Mouse (Mus musculus) C3H10T1/2 (cell line): ENCODE results near the gene Inhba. TPM values are rescaled to one million over a fixed set of nuclear protein-coding genes. Genes with fewer than 3 reads are reported as not detected.

Experiments
- polyA plus RNA-seq, 2 experiments: library from polyadenylated mRNA; unstranded; fragments of >200 nt; fragmentation: generic; extraction: Trizol; gene quantifications; one replicate each; pipeline ENCODE4 v1.2.1; 2012; ENCODE audit warnings: missing spikeins in 2 of 2

Inhba gene
- 1 to 10 TPM; 1.7 to 1.8 TPM for polyA plus RNA-seq

DNA sequence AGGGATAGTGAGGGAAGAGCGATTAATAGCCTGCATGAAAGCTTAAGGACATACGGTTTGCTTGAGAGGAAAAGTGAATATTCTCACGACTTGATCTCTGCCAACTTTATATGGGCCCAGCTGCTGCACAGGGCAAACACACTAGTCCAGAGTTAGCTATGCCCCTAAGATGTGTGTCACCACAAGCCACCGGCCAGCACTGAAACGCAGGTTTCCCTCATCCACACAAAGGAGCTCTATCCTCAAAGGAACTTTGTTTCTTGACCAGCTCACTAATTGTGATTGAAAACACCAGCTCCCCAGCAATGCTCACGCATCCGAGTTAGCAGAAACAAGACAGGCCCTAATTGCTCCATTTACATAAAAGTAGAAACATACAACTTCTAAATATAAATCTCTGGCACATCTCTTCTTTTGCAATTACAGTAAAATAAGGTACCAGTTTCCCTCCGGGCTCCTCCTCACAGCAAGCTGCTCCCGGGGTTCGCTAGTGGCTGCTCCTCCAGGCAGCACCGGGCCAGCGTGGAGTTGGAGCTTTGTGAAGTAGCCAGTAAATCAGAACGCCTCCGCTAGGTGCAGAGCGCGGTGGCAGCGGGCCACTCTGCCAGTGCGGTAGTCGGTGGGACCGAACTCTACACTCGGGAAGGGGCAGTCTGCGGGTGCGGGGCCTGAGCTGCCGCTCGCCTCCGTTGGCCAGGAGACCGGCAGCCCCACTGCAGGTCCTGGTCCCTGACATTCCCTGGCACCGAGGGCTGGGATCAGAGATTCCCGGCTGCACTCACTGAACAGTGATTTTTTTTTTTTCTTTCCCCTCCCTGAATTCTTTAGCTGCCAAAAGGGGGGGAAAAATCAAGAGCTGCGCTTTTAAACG, at the start of gene Inhba:
Gene Inhba, plus strand, starts transcription at position 480 of the 871 bp plus-strand sequence.

